Mouse (Mus musculus) heart, adult 8-10 months (tissue): Measurements from ENCODE around the gene Wfdc9. TPM values are rescaled to one million over a fixed set of nuclear protein-coding genes. Genes with fewer than 3 reads are reported as not detected.

ENCODE experiments used
- DNase-seq: peaks from one replicate; pipeline ENCODE4 v3.0.0; 2022; ENCODE audit warnings: low spot score
- total RNA-seq, 4 experiments: library from RNA; stranded (reverse); gene quantifications; 2 replicates each; pipeline ENCODE4 v1.2.4; 2022

Wfdc9 gene
- not detected for total RNA-seq

GRCm38 (mm10) chr2:164656483-164656882 is at the start of gene Wfdc9:
Gene Wfdc9, minus strand, starts transcription at chr2:164656583.
- DNase-seq, result no peak

- DNase-seq, result no peak
These were observed 49.6 kb upstream of the Wfdc9 start for GRCm38 (mm10) chr2:164705991-164706390.

DNA sequence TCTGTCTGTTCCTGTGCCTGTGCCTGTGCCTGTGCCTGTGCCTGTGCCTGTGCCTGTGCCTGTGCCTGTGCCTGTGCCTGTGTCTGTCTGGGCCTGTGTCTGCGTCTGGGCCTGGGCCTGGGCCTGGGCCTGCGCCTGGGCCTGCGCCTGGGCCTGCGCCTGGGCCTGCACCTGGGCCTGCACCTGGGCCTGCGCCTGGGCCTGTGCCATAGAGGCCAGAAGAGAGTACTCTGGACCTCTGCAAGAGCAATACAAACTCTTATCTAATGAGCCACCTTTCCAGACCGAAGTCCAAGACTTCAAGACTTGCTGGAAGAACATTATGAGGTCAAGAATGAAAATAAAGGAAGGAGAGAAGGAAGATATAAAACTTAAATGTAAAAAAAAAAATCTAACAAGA is 48.9 kb upstream of the Wfdc9 start:
- DNase-seq, result no peak

GRCm38 (mm10) chr2:164704235-164704634 is 47.9 kb upstream of the Wfdc9 start:
- DNase-seq, result no peak

DNA sequence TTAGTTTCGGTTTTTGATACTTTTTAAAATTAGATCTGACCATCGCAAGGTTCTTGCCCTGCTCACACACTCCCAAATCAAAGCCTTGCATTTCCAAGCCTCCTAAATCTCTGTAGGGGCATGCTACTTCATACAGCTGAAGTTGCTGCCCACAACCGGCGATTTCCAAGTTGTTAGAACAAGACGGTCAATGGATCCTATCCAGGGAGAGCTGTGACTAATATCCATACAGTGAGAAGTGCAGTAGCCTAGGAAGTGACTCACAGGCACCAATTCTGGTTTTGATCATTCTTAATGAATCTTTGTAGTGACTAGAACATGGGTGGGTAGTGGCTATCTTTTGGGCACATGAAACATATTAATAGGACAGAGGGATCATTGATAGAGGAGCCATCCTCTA is 45.4 kb upstream of the Wfdc9 start:
- DNase-seq, result no peak

DNA sequence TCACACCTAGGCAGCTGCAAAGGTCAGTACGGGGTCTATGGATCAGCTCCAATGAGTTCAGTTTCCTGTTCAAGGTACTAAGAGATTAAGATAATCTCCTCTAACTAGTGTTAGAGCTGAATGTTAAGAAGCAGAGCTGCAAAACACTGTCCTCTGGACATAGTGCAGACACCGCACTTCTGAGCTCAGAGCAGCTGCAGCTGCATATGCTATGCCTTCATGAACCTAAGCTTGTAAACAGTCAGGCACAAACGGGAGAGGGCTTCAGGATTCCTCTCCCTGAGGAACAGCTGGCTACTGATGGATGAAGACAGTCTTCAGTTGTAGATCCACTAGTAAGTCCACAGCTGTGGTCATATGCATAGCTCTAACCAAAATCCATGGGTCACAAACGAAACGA is 44.6 kb upstream of the Wfdc9 start:
- no peak for DNase-seq

- no peak for DNase-seq
These were observed 41.8 kb upstream of the Wfdc9 start, which contains the start of gene Spint4 for GRCm38 (mm10) chr2:164698201-164698600. Gene Spint4, plus strand, starts transcription at chr2:164698501.

DNA sequence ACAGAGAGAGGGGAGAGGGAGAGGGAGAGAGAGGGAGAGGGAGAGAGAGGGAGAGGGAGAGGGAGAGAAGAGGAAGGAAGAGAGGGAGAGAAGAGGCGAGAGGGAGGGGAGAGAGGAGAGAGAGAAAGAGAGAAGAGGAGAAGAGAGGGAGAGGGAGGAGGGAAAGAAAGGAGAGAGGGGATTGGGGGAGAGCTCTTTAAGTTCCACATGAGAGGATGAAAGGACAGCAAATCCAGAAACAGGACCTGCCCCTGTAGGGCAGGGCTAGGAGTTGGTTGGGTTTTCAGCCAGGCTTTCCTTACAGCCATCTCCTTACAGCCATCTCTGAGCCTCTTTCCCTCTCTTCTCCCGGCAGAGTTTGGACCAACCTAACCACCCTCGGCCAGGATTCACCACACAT is 28.4 kb upstream of the Wfdc9 start, which contains the start of gene Wfdc13:
Gene Wfdc13 (plus strand): TSS at position 301 of the 400 bp plus-strand sequence.
- no peak for DNase-seq

DNA sequence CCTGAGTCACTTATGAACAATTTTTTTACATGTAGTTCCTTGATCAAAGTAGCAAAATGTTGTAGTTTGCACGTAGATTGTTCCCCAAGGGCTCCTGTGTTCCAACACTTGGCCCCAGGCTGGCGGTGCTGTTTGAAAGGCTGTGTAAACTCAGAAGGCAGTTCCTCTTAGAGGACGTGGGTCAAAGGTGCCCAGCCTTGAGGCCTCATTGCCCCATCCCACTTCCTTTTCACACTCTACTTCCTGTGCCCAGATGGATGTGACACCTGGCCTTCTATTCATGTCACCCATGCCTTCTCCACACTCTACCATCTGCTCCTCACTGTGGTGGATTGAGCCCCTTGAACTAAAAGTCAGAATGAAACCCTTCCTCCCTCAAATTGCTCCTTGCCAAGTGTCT is 23.5 kb upstream of the Wfdc9 start:
- no peak for DNase-seq

DNA sequence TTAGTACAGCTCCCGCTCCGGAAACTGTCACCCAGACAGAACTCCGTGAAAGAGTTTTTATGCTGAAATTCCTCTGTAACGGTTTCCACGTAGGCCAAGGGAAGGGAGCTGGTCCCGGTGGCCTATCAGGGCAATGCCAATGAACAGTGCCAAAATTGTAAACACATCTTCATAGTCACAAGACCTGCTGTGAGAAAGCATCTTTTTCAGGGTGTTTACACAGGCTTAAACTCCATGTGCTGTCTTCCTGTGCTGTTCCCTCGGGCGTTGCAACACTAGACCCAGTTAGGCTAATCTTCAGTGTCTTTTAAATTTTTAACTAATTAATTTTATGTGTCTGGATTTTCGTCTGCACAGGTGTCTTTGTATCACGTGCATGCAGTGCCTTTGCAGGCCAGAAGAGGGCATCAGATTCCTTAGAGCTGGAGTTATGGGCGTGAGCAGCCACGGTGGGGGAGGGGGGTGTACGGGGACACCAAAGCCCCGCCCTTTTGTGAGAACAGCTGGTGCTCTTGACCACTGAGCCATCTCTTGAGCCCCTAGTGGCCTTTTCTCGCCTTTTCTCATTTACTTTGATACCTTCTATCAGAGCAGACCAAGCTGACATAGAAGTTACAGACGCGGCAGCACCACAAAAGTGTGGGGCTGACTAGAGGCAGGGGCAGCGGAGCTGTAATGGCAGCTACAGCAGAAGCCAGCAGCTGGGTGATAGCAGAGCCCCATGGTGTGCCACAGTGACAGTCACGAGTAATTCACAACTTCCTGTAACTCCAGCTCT is 22.7 kb upstream of the Wfdc9 start:
- peak; percentile 31 for DNase-seq

DNA sequence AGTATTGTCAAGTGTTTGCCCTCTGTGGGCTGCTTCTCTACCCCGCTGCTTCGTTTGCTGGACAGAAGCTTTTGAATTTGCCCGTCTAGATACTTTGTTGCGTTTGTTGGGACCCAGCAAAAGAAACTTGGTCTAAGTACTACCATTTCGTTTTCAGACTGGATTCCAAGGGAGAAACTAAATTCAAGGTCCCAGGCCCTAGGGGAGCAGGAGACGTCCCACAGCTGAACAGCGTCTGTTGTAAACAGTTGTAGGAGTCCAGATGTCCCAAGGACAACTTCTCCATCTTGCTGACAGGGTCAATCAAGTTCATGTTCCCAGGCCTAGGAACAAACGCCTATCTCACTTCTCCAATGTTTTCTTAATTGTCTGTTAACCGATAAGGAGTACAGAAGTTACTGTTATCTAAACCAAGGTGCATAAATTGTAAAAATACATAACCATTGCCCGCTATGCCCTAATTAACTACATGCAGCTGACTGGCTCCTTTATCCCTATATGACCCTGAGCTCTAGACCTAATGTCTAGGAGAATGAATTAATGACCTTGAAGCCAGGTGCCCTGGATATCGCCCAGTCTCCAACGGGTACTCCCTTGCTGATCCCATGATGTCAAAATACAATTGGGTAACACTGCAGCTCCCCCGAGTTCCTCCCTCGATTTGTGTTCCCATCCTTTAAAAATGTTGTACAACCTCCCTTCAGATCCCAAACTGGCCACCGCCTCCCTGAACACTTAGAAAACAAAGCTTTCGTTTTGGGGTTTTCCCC is 20.7 kb upstream of the Wfdc9 start:
- no peak for DNase-seq

GRCm38 (mm10) chr2:164676103-164676502 is 19.7 kb upstream of the Wfdc9 start:
- DNase-seq, result no peak

GRCm38 (mm10) chr2:164673987-164674386 is 17.6 kb upstream of the Wfdc9 start, which contains the start of gene Wfdc11:
Gene Wfdc11, minus strand, starts transcription at chr2:164674087.
- DNase-seq, result no peak

DNA sequence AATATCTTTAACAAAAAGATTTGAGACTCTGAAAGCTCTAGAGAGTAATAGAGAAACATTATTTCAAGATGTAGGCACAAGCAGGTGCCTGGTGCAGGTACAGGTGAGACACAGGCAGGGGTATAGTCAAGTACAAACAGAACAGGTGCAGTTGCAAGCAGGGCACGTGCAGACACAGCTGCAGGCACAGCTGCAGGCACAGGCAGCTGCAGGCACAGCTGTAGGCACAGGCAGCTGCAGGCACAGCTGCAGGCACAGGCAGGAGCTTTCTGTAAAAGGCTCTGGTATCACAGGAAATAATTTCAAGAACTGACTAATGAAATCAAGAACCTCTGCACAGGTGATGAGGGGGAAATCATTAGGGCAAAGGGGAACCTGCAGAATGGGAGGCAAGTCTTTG is 14.6 kb upstream of the Wfdc9 start:
- DNase-seq, result no peak

DNA sequence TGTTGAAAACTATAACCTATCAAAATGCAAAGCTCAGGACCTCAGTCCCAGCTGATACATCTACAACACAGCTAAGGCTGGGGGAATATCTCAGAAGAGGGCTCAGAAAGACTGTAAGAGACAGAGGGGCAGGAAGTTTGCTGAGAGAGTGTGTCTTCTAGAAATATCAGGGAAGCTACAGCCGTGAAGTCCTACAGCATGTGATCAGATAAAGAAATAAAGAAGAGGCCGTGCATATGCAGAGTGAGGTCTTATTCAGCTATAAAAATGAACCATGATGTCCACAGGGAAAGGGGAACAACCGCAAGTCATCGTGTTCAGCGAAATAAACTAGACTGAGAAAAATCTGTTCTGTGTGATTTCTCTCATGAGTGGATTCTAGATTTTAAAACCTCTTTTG is 13.9 kb upstream of the Wfdc9 start:
- DNase-seq, result no peak

- DNase-seq, result no peak
These were observed 8.5 kb upstream of the Wfdc9 start for GRCm38 (mm10) chr2:164664851-164665250.

- DNase-seq, result peak; percentile 6
These were observed 525 bp downstream of the Wfdc9 start, which contains the start of gene Wfdc10 for GRCm38 (mm10) chr2:164655858-164656257. Gene Wfdc10, plus strand, starts transcription at chr2:164656046.

GRCm38 (mm10) chr2:164641881-164642673 is 14.3 kb downstream of the Wfdc9 start:
- no peak for DNase-seq

- DNase-seq, result no peak
These were observed 15.3 kb downstream of the Wfdc9 start for GRCm38 (mm10) chr2:164641129-164641528.

- no peak for DNase-seq
These were observed 17.7 kb downstream of the Wfdc9 start, which contains the start of gene Wfdc16 for GRCm38 (mm10) chr2:164638696-164639095. Gene Wfdc16, minus strand, starts transcription at chr2:164638796.

DNA sequence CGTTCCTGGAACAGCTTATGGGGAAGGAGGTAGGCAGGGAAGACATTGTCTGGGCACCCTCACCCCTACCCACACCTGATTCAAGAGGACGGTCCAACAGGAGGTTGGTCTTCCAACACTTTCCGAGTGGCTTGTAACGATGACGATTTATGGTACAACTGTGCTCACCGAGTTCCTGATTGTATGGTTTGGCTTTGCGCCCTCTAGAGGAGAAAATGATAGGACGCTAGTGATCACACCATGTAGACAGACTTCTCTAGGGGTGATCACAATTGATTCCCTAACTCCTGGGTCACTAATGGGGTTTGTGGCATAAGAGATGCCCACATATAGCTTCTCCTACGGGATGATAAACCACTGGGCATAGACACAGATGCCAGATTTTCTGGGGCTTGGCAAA is 21.1 kb downstream of the Wfdc9 start:
- no peak for DNase-seq

DNA sequence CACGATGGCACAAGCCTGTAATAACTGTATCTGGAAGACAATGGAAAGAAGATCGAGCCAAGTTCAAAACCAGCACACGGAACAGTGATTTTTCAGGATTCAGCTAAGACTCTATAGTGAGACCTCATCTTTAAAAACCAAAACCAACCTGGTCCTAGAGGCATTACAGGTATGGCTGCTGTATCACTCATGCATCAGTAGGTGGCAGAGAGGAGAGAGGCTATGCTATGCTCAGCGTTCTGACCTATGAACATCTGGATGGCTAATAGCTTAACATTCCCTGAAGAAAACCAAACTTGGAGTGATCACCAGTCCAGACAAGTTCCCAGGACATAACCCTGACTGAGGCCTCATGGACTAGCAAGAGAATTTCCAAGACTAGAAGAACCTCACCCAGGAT is 34.6 kb downstream of the Wfdc9 start:
- DNase-seq, result no peak
